Mouse (Mus musculus): ENCODE measurements around the gene Mecom. TPM values are rescaled to one million over a fixed set of nuclear protein-coding genes. Genes with fewer than 3 reads are reported as not detected.

Mecom gene
- total and polyA plus RNA-seq, 2 experiments from 2014 or later: 1.9 to 3.9 TPM

- DNase-seq: peak; percentile 20
These were observed 38.6 kb downstream of the Mecom start for GRCm38 (mm10) chr3:30508930-30509910.

GRCm38 (mm10) chr3:30508296-30508929 is 39.4 kb downstream of the Mecom start:
- DNase-seq: peak; percentile 70
- ATAC-seq: peak; percentile 86
- H3K27ac ChIP-seq (ENCODE audit: low read depth, low read length): no peak overlapping the region
- H3K4me3 ChIP-seq (ENCODE audit: low read depth, low read length): peak overlapping the region; percentile 41
- peak overlapping the region; percentile 76 for H3K4me2 ChIP-seq (ENCODE audit: low read depth)
- H3K9ac ChIP-seq: 0 out of 2 replicates have a peak overlapping the region, but pooled peaks have one; percentile 22
- peak; percentile 61 for TF ChIP-seq CTCF (IDR thresholded peaks at IDR 0.05; ENCODE audit: low read depth)
- no peaks in the 10 kb centered on the region for H3K36me3 ChIP-seq (ENCODE audit: insufficient read depth)
- no peaks in the 10 kb centered on the region for H3K4me1 ChIP-seq (ENCODE audit: insufficient read depth)
- WGBS: under 1% methylated on average over 46 of the region's 73 CpGs
- peaks cover 76% of the 10 kb centered on the region for H3K27me3 ChIP-seq (ENCODE audit: insufficient read depth, low read length)
- H3K9me3 ChIP-seq (ENCODE audit: low read length): no peaks in the 10 kb centered on the region

More at GRCm38 (mm10) chr3:30508930-30509910, 38.6 kb downstream of the Mecom start:
- no peak overlapping the region for H3K9ac ChIP-seq
- peak; percentile 37 for ATAC-seq
- H3K9me3 ChIP-seq (ENCODE audit: low read length): no peaks in the 10 kb centered on the region
- peaks cover 74% of the 10 kb centered on the region for H3K27me3 ChIP-seq (ENCODE audit: insufficient read depth, low read length)
- H3K36me3 ChIP-seq (ENCODE audit: insufficient read depth): no peaks in the 10 kb centered on the region
- no peak; the same call in 1 of the 2 replicates for TF ChIP-seq CTCF (IDR thresholded peaks at IDR 0.05; ENCODE audit: low read depth)
- H3K4me2 ChIP-seq (ENCODE audit: low read depth): peak overlapping the region; percentile 76
- no peaks in the 10 kb centered on the region for H3K4me1 ChIP-seq (ENCODE audit: insufficient read depth)
- no peak overlapping the region for H3K27ac ChIP-seq (ENCODE audit: low read depth, low read length)
- WGBS: under 1% methylated on average over 45 of the region's 55 CpGs
- H3K4me3 ChIP-seq (ENCODE audit: low read depth, low read length): peak overlapping the region; percentile 41

- Histone ChIP-seq H3K4me1 (ENCODE audit: insufficient read depth) (no peaks in the 10 kb centered on the region), H3K9ac (0 out of 2 replicates have a peak overlapping the region, but pooled peaks have one; percentile 22), H3K36me3 (ENCODE audit: insufficient read depth) (no peaks in the 10 kb centered on the region), H3K27ac (ENCODE audit: low read depth, low read length) (no peak overlapping the region), H3K27me3 (ENCODE audit: insufficient read depth, low read length) (peaks cover 70% of the 10 kb centered on the region), H3K9me3 (ENCODE audit: low read length) (no peaks in the 10 kb centered on the region), H3K4me2 (ENCODE audit: low read depth) (peak overlapping the region; percentile 76), H3K4me3 (ENCODE audit: low read depth, low read length) (peak overlapping the region; percentile 41)
- 1% methylated on average over 41 of the region's 41 CpGs for WGBS
- no peak; the same call in 1 of the 2 replicates for ATAC-seq
- DNase-seq: peak; percentile 65
- no peak for TF ChIP-seq CTCF (IDR thresholded peaks at IDR 0.05; ENCODE audit: low read depth)
These were observed 40.1 kb downstream of the Mecom start for GRCm38 (mm10) chr3:30507576-30508295.

- Histone ChIP-seq H3K36me3 (ENCODE audit: insufficient read depth) (no peaks in the 10 kb centered on the region), H3K4me3 (ENCODE audit: low read depth, low read length) (peak overlapping the region; percentile 41), H3K9me3 (ENCODE audit: low read length) (no peaks in the 10 kb centered on the region), H3K4me1 (ENCODE audit: insufficient read depth) (no peaks in the 10 kb centered on the region), H3K27me3 (ENCODE audit: insufficient read depth, low read length) (peaks cover 64% of the 10 kb centered on the region), H3K27ac (ENCODE audit: low read depth, low read length) (no peak overlapping the region), H3K4me2 (ENCODE audit: low read depth) (peak overlapping the region; percentile 76), H3K9ac (no peak overlapping the region)
- under 1% methylated on average over 22 of the region's 22 CpGs for WGBS
- TF ChIP-seq CTCF (IDR thresholded peaks at IDR 0.05; ENCODE audit: low read depth): no peak
- DNase-seq: peak; percentile 81
- ATAC-seq: no peak; the same call in 1 of the 2 replicates
These were observed 40.7 kb downstream of the Mecom start for GRCm38 (mm10) chr3:30507028-30507575.

GRCm38 (mm10) chr3:30506329-30507027 is 41.3 kb downstream of the Mecom start:
- H3K27ac ChIP-seq (ENCODE audit: low read depth, low read length): no peak overlapping the region
- peaks cover 58% of the 10 kb centered on the region for H3K27me3 ChIP-seq (ENCODE audit: insufficient read depth, low read length)
- H3K4me3 ChIP-seq (ENCODE audit: low read depth, low read length): no peak overlapping the region; the same call in 1 of the 2 replicates
- H3K9me3 ChIP-seq (ENCODE audit: low read length): no peaks in the 10 kb centered on the region
- no peaks in the 10 kb centered on the region for H3K36me3 ChIP-seq (ENCODE audit: insufficient read depth)
- H3K4me2 ChIP-seq (ENCODE audit: low read depth): peak overlapping the region; percentile 76; the same call in 1 of the 2 replicates
- no peak overlapping the region for H3K9ac ChIP-seq
- DNase-seq: peak; percentile 85
- WGBS: 9% methylated on average over 17 of the region's 17 CpGs
- no peak for ATAC-seq
- no peak for TF ChIP-seq CTCF (IDR thresholded peaks at IDR 0.05; ENCODE audit: low read depth)
- no peaks in the 10 kb centered on the region for H3K4me1 ChIP-seq (ENCODE audit: insufficient read depth)

Measured in forebrain, postnatal 0 days (tissue).